Mouse (Mus musculus): ENCODE data around the gene Itsn1. TPM values are rescaled to one million over a fixed set of nuclear protein-coding genes. Genes with fewer than 3 reads are reported as not detected.

Gene Itsn1
- total and polyA plus RNA-seq, 2 experiments from 2014 or later = 11.9 to 64.7 TPM

GRCm38 (mm10) chr16:91962894-91963555, 233.9 kb downstream of the Itsn1 start:
- no peaks in the 10 kb centered on the region for H3K36me3 ChIP-seq (replicated peaks; ENCODE audit: control insufficient read depth, insufficient read depth, low read length)
- WGBS = 64% methylated on average over 14 of the region's 14 CpGs
- no peak; the same call in 1 of the 2 replicates for ATAC-seq (ENCODE audit: insufficient read depth, low read depth)
- no peaks in the 10 kb centered on the region for H3K4me1 ChIP-seq (ENCODE audit: control insufficient read depth, insufficient read depth)
- H3K27me3 ChIP-seq (ENCODE audit: control insufficient read depth, insufficient read depth, low read length) = no peaks in the 10 kb centered on the region
- H3K27ac ChIP-seq (ENCODE audit: low read depth) = no peak overlapping the region
- TF ChIP-seq CTCF (IDR thresholded peaks at IDR 0.05; ENCODE audit: low read depth) = no peak
- no peak for TF ChIP-seq EP300 (IDR thresholded peaks at IDR 0.05; ENCODE audit: low read depth)
- H3K9ac ChIP-seq (replicated peaks; ENCODE audit: low read depth, low read length) = no peak overlapping the region
- H3K9me3 ChIP-seq (replicated peaks; ENCODE audit: control insufficient read depth, low read length) = no peaks in the 10 kb centered on the region; the same call in 1 of the 2 replicates
- DNase-seq (ENCODE audit: low spot score) = no peak
- no peak overlapping the region for H3K4me2 ChIP-seq (ENCODE audit: low read depth, low read length)
- no peak overlapping the region for H3K4me3 ChIP-seq (ENCODE audit: low read depth, low read length)

GRCm38 (mm10) chr16:91963556-91963900, 234.4 kb downstream of the Itsn1 start:
- no peaks in the 10 kb centered on the region; the same call in 1 of the 2 replicates for H3K9me3 ChIP-seq (replicated peaks; ENCODE audit: control insufficient read depth, low read length)
- no peak overlapping the region for H3K4me3 ChIP-seq (ENCODE audit: low read depth, low read length)
- 89% methylated on average over 3 of the region's 3 CpGs for WGBS
- TF ChIP-seq EP300 (IDR thresholded peaks at IDR 0.05; ENCODE audit: low read depth) = no peak
- no peak for TF ChIP-seq CTCF (IDR thresholded peaks at IDR 0.05; ENCODE audit: low read depth)
- H3K4me2 ChIP-seq (ENCODE audit: low read depth, low read length) = no peak overlapping the region
- DNase-seq (ENCODE audit: low spot score) (no peak), ATAC-seq (ENCODE audit: insufficient read depth, low read depth) (no peak)
- no peaks in the 10 kb centered on the region for H3K27me3 ChIP-seq (ENCODE audit: control insufficient read depth, insufficient read depth, low read length)
- H3K4me1 ChIP-seq (ENCODE audit: control insufficient read depth, insufficient read depth) = no peaks in the 10 kb centered on the region
- no peak overlapping the region for H3K9ac ChIP-seq (replicated peaks; ENCODE audit: low read depth, low read length)
- no peak overlapping the region for H3K27ac ChIP-seq (ENCODE audit: low read depth)
- H3K36me3 ChIP-seq (replicated peaks; ENCODE audit: control insufficient read depth, insufficient read depth, low read length) = no peaks in the 10 kb centered on the region

DNA sequence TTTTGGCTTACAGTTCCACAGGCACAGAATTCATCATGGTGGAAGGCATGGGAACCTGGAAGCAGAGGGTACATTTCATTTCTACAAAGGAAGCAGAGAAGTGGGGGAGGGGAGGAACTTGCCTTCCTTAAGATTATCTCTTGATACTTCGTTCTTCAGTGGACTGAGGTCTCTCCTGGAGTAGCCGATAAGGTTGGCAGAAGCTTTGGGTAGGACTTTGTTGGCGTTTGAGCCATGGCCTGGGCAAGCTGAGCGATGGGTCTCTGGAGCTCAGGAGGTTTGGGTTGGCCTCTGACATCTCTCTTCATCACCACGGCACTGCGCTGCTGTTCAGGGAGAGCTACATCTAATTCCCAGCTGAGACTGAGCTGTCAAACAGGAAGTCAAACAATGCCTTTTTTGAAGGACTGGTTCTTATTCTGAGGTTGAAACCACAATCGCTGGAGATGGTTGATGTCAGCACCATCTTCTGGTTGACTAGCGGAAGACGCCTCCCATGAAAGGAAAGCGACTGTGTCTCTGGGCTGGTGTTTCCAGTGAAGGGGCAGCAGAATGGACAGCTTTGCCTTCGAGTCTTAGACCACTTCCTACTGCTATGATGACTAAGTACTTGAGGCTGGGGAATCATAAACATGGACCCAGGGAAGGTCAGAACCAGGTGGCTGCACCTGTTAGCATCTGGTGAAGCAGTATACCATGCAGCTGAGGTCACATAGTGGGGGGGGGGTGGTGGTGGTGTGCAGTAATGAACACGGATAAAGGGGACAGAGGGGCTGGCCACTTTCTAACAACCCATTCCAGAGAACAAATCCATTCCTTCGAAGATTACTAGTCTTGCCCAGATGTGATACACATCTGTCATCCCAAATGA, 235.5 kb downstream of the Itsn1 start:
- H3K4me2 ChIP-seq (ENCODE audit: low read depth, low read length) = no peak overlapping the region
- no peak overlapping the region for H3K4me3 ChIP-seq (ENCODE audit: low read depth, low read length)
- H3K9ac ChIP-seq (replicated peaks; ENCODE audit: low read depth, low read length) = no peak overlapping the region
- H3K36me3 ChIP-seq (replicated peaks; ENCODE audit: control insufficient read depth, insufficient read depth, low read length) = no peaks in the 10 kb centered on the region
- no peaks in the 10 kb centered on the region; the same call in 1 of the 2 replicates for H3K9me3 ChIP-seq (replicated peaks; ENCODE audit: control insufficient read depth, low read length)
- 72% methylated on average over 13 of the region's 13 CpGs for WGBS
- no peaks in the 10 kb centered on the region for H3K27me3 ChIP-seq (ENCODE audit: control insufficient read depth, insufficient read depth, low read length)
- DNase-seq (ENCODE audit: low spot score) (no peak), ATAC-seq (ENCODE audit: insufficient read depth, low read depth) (no peak)
- H3K4me1 ChIP-seq (ENCODE audit: control insufficient read depth, insufficient read depth) = 0 out of 2 replicates have a peak, but pooled peaks cover 4% of the 10 kb centered on the region
- H3K27ac ChIP-seq (ENCODE audit: low read depth) = no peak overlapping the region
- no peak for TF ChIP-seq CTCF (IDR thresholded peaks at IDR 0.05; ENCODE audit: low read depth)
- no peak for TF ChIP-seq EP300 (IDR thresholded peaks at IDR 0.05; ENCODE audit: low read depth)

DNA sequence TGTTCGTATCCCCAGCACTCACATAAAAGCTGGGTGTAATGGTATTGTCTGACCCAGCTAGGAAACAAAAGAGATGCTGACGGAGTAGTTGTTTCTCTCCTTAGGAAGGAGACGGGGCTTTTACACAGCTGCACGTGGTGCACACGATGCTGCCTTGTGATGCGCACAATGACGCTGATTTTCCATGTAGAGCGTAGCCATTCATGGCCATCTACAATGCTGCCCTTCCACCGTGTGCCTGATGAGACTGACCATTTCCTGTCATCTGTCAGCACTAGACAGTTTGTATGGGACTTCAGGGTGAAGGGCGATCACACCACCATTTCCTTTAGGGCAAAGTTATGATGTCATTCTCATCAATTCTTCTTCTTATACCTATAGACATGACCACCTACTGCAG, 239.6 kb downstream of the Itsn1 start:
- Histone ChIP-seq H3K9ac (replicated peaks; ENCODE audit: low read depth, low read length) (no peak overlapping the region), H3K36me3 (replicated peaks; ENCODE audit: control insufficient read depth, insufficient read depth, low read length) (no peaks in the 10 kb centered on the region), H3K27ac (ENCODE audit: low read depth) (0 out of 2 replicates have a peak overlapping the region, but pooled peaks have one; percentile 67), H3K4me2 (ENCODE audit: low read depth, low read length) (no peak overlapping the region), H3K27me3 (ENCODE audit: control insufficient read depth, insufficient read depth, low read length) (no peaks in the 10 kb centered on the region), H3K4me3 (ENCODE audit: low read depth, low read length) (no peak overlapping the region), H3K4me1 (ENCODE audit: control insufficient read depth, insufficient read depth) (peaks cover 16% of the 10 kb centered on the region), H3K9me3 (replicated peaks; ENCODE audit: control insufficient read depth, low read length) (no peaks in the 10 kb centered on the region)
- ATAC-seq (ENCODE audit: insufficient read depth, low read depth) = no peak
- no peak for TF ChIP-seq CTCF (IDR thresholded peaks at IDR 0.05; ENCODE audit: low read depth)
- TF ChIP-seq EP300 (IDR thresholded peaks at IDR 0.05; ENCODE audit: low read depth) = no peak
- 70% methylated on average over 10 of the region's 10 CpGs for whole genome bisulfite sequencing
- DNase-seq (ENCODE audit: low spot score) = no peak

- TF ChIP-seq CTCF (IDR thresholded peaks at IDR 0.05; ENCODE audit: low read depth) = no peak
- no peak for TF ChIP-seq EP300 (IDR thresholded peaks at IDR 0.05; ENCODE audit: low read depth)
- Histone ChIP-seq H3K9me3 (replicated peaks; ENCODE audit: control insufficient read depth, low read length) (no peaks in the 10 kb centered on the region), H3K4me1 (ENCODE audit: control insufficient read depth, insufficient read depth) (peaks cover 16% of the 10 kb centered on the region), H3K27ac (ENCODE audit: low read depth) (peak overlapping the region; percentile 67), H3K9ac (replicated peaks; ENCODE audit: low read depth, low read length) (no peak overlapping the region), H3K4me3 (ENCODE audit: low read depth, low read length) (no peak overlapping the region), H3K36me3 (replicated peaks; ENCODE audit: control insufficient read depth, insufficient read depth, low read length) (no peaks in the 10 kb centered on the region), H3K27me3 (ENCODE audit: control insufficient read depth, insufficient read depth, low read length) (no peaks in the 10 kb centered on the region), H3K4me2 (ENCODE audit: low read depth, low read length) (no peak overlapping the region)
- DNase-seq (ENCODE audit: low spot score) = peak; percentile 63
- WGBS = 25% methylated on average over 10 of the region's 10 CpGs
- peak; percentile 70 for ATAC-seq (ENCODE audit: insufficient read depth, low read depth)
Measured at GRCm38 (mm10) chr16:91969516-91970031, 240.5 kb downstream of the Itsn1 start.

Small RNA genes within 50 kb of the gene (microRNA-seq; reads per million reads assigned to microRNA genes)
- not detected for gene Gm27773

Other genes with a start within 250 kb of the Itsn1 start
- 32.6 and 42.6 TPM in 2 replicates for gene Ifnar1, start 244.0 kb upstream of the Itsn1 start, total RNA-seq (2014; rRNA removed; ENCODE audit: low replicate concordance)
- gene Ifnar1, start 244.0 kb upstream of the Itsn1 start, polyA plus RNA-seq (2015; fragmentation: Nextera tagmentation; extraction: Ambion mirVana) = 23.7 and 24.0 TPM in 2 replicates
- 77.7 and 87.6 TPM in 2 replicates for gene Ifngr2, start 182.2 kb upstream of the Itsn1 start, total RNA-seq (2014; rRNA removed; ENCODE audit: low replicate concordance)
- 149 and 175 TPM in 2 replicates for gene Ifngr2, start 182.2 kb upstream of the Itsn1 start, polyA plus RNA-seq (2015; fragmentation: Nextera tagmentation; extraction: Ambion mirVana)
- gene Tmem50b, start 131.5 kb upstream of the Itsn1 start, total RNA-seq (2014; rRNA removed; ENCODE audit: low replicate concordance) = 54.6 and 62.6 TPM in 2 replicates
- gene Tmem50b, start 131.5 kb upstream of the Itsn1 start, polyA plus RNA-seq (2015; fragmentation: Nextera tagmentation; extraction: Ambion mirVana) = 51.1 and 55.7 TPM in 2 replicates
- gene Dnajc28, start 110.3 kb upstream of the Itsn1 start, total RNA-seq (2014; rRNA removed; ENCODE audit: low replicate concordance) = 4.6 and 10.7 TPM in 2 replicates
- gene Dnajc28, start 110.3 kb upstream of the Itsn1 start, polyA plus RNA-seq (2015; fragmentation: Nextera tagmentation; extraction: Ambion mirVana) = 9.9 and 15.2 TPM in 2 replicates
- 37.9 and 45.9 TPM in 2 replicates for gene Gart, start 82.3 kb upstream of the Itsn1 start, total RNA-seq (2014; rRNA removed; ENCODE audit: low replicate concordance)
- gene Gart, start 82.3 kb upstream of the Itsn1 start, polyA plus RNA-seq (2015; fragmentation: Nextera tagmentation; extraction: Ambion mirVana) = 42.2 and 43.9 TPM in 2 replicates
- 210 and 243 TPM in 2 replicates for gene Son, start 81.8 kb upstream of the Itsn1 start, total RNA-seq (2014; rRNA removed; ENCODE audit: low replicate concordance)
- gene Son, start 81.8 kb upstream of the Itsn1 start, polyA plus RNA-seq (2015; fragmentation: Nextera tagmentation; extraction: Ambion mirVana) = 65.6 and 69.1 TPM in 2 replicates
- gene Donson, start 40.5 kb upstream of the Itsn1 start, total RNA-seq (2014; rRNA removed; ENCODE audit: low replicate concordance) = 4.9 and 6.0 TPM in 2 replicates
- gene Donson, start 40.5 kb upstream of the Itsn1 start, polyA plus RNA-seq (2015; fragmentation: Nextera tagmentation; extraction: Ambion mirVana) = 4.7 and 5.0 TPM in 2 replicates
- 6.6 and 17.5 TPM in 2 replicates for gene Cryzl1, start 306 bp upstream of the Itsn1 start, total RNA-seq (2014; rRNA removed; ENCODE audit: low replicate concordance)
- gene Cryzl1, start 306 bp upstream of the Itsn1 start, polyA plus RNA-seq (2015; fragmentation: Nextera tagmentation; extraction: Ambion mirVana) = 51.8 and 58.4 TPM in 2 replicates

Data from heart, postnatal 0 days (tissue).